Mouse (Mus musculus) monocyte, adult 5-6 weeks (primary cell): ENCODE measurements around the gene Naaladl1. TPM values are rescaled to one million over a fixed set of nuclear protein-coding genes. Genes with fewer than 3 reads are reported as not detected.

Experiments used
- total RNA-seq: library from RNA; stranded (forward); fragments of 200-1000, 200-491, 200-594 nt; gene quantifications from 3 replicates; pipeline ENCODE4 v1.2.3, GENCODE M21; 2017

The Naaladl1 gene
- total RNA-seq, 1 experiment from 2014 or later, result not detected

Other genes with a start within 250 kb of the Naaladl1 start
- gene Frmd8, start 230.5 kb upstream of the Naaladl1 start, total RNA-seq, result 32.8 to 50.6 TPM (median 34.5 TPM) in 3 replicates
- 64.4 to 73.5 TPM (median 69.7 TPM) in 3 replicates for gene Slc25a45, start 228.0 kb upstream of the Naaladl1 start, total RNA-seq
- 0.64 to 0.97 TPM (median 0.95 TPM) in 3 replicates for gene Tigd3, start 211.6 kb upstream of the Naaladl1 start, total RNA-seq
- gene Dpf2, start 192.8 kb upstream of the Naaladl1 start, total RNA-seq, result 50.3 to 76.6 TPM (median 76.0 TPM) in 3 replicates
- 14.7 to 32.1 TPM (median 27.0 TPM) in 3 replicates for gene Cdc42ep2, start 181.0 kb upstream of the Naaladl1 start, total RNA-seq
- gene Pola2, start 141.6 kb upstream of the Naaladl1 start, total RNA-seq, result 16.7 to 31.5 TPM (median 26.8 TPM) in 3 replicates
- not detected in 3 replicates for gene Slc22a20, start 119.6 kb upstream of the Naaladl1 start, total RNA-seq
- gene Capn1, start 89.9 kb upstream of the Naaladl1 start, total RNA-seq, result 45.8 to 78.2 TPM (median 59.2 TPM) in 3 replicates
- gene Syvn1, start 59.2 kb upstream of the Naaladl1 start, total RNA-seq, result 7.7 to 16.8 TPM (median 11.2 TPM) in 3 replicates
- 10.1 to 30.8 TPM (median 29.6 TPM) in 3 replicates for gene Mrpl49, start 48.0 kb upstream of the Naaladl1 start, total RNA-seq
- gene Fau, start 47.9 kb upstream of the Naaladl1 start, total RNA-seq, result 2,354 to 3,035 TPM (median 2,719 TPM) in 3 replicates
- 4.8 to 9.3 TPM (median 8.4 TPM) in 3 replicates for gene Znhit2, start 44.6 kb upstream of the Naaladl1 start, total RNA-seq
- 5.5 to 18.5 TPM (median 8.9 TPM) in 3 replicates for gene Tm7sf2, start 37.4 kb upstream of the Naaladl1 start, total RNA-seq
- 61.1 to 80.8 TPM (median 75.6 TPM) in 3 replicates for gene Vps51, start 28.6 kb upstream of the Naaladl1 start, total RNA-seq
- gene Tmem262, start 25.7 kb upstream of the Naaladl1 start, total RNA-seq, result not detected in 3 replicates
- gene Gm28374, start 23.5 kb upstream of the Naaladl1 start, total RNA-seq, result 0.43 TPM in 1 of 3 replicates, not detected in the others
- 29.3 to 49.8 TPM (median 34.6 TPM) in 3 replicates for gene Zfpl1, start 20.8 kb upstream of the Naaladl1 start, total RNA-seq
- gene Cdca5, start 20.8 kb upstream of the Naaladl1 start, total RNA-seq, result 0.49 to 0.76 TPM (median 0.75 TPM) in 3 replicates
- 1.4 TPM in 1 of 3 replicates, not detected in the others for gene AC131692.1, start 11.4 kb upstream of the Naaladl1 start, total RNA-seq
- 2.1 to 2.6 TPM (median 2.1 TPM) in 3 replicates for gene Sac3d1, start 12.9 kb downstream of the Naaladl1 start, total RNA-seq
- gene Snx15, start 22.5 kb downstream of the Naaladl1 start, total RNA-seq, result 8.8 to 22.5 TPM (median 11.5 TPM) in 3 replicates
- gene Batf2, start 35.2 kb downstream of the Naaladl1 start, total RNA-seq, result 0.78 to 5.3 TPM (median 1.9 TPM) in 3 replicates
- 4.8 to 9.6 TPM (median 5.8 TPM) in 3 replicates for gene Arl2, start 35.8 kb downstream of the Naaladl1 start, total RNA-seq
- gene Majin, start 78.6 kb downstream of the Naaladl1 start, total RNA-seq, result not detected in 3 replicates
- not detected in 3 replicates for gene Gpha2, start 120.6 kb downstream of the Naaladl1 start, total RNA-seq
- gene Ppp2r5b, start 130.1 kb downstream of the Naaladl1 start, total RNA-seq, result 15.6 to 22.7 TPM (median 18.0 TPM) in 3 replicates
- 32.7 to 41.0 TPM (median 33.2 TPM) in 3 replicates for gene Atg2a, start 135.9 kb downstream of the Naaladl1 start, total RNA-seq
- gene Ehd1, start 170.9 kb downstream of the Naaladl1 start, total RNA-seq, result 40.8 to 62.5 TPM (median 59.6 TPM) in 3 replicates
- gene Cdc42bpg, start 200.7 kb downstream of the Naaladl1 start, total RNA-seq, result 1.9 to 4.3 TPM (median 2.2 TPM) in 3 replicates
- gene Men1, start 229.2 kb downstream of the Naaladl1 start, total RNA-seq, result 14.1 to 22.5 TPM (median 17.8 TPM) in 3 replicates
- 119 to 200 TPM (median 169 TPM) in 3 replicates for gene Map4k2, start 235.4 kb downstream of the Naaladl1 start, total RNA-seq